ENCODE assay signal across 8 mouse cellular contexts in the genomic region with DNA sequence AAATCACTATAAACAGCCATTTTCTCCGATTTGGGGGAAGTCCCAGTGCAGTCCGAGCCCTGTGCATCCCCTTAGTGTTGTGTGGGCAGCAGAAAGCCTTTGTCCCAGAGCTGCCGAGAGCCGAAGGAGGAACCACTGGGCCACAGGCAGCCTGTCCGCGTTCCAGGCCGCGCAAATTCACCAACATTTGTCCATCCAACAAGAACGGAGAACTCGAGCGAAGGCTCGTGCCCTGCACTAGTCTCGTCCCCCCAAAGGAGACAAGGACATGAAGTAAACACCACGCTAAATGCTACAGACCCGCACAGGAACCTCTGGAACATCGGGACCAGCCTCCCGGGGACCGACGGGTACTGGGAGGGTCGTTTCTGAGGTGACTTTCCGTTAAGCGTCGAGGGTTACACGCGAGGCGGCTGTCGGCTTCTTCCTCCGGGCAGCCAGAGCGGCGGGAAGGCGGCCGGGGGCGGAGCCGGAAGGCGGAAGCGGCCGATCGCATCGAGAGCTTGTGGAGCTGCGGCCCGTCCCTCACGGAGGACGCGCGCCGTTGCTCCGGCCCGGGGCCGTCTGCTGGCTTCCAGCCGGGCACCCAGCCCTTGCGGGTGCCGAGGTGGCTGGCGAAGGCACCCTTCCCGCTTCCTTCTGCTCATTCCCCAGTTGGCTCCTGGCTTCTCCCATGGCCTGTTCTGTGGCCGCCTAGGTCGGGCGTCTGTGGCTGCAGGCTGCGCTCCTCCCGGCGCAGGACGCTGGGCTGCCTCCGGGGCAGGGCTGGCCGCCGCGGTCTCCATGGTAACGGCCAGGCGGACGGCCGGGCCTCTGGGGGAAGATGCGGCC. TPM values are rescaled to one million over a fixed set of nuclear protein-coding genes. Genes with fewer than 3 reads are reported as not detected.
DNase-seq lines count a peak whose midpoint lies in the region; ATAC-seq and TF ChIP-seq lines count a peak whose summit lies in the region.

A gene (plus strand): TSS at position 250 of the 831 bp plus-strand sequence.

- H3K9me3 ChIP-seq in heart, embryonic 15.5 days (replicated peaks), result no peaks in the 10 kb centered on the region
- H3K9me3 ChIP-seq in liver, embryonic 14.5 days (ENCODE audit: control insufficient read depth, low read length), result no peaks in the 10 kb centered on the region
- no peaks in the 10 kb centered on the region for H3K9me3 ChIP-seq in neural tube, embryonic 11.5 days (ENCODE audit: control insufficient read depth, low read length)
- H3K9me3 ChIP-seq in stomach, postnatal 0 days (ENCODE audit: control insufficient read depth, low read length), result no peaks in the 10 kb centered on the region

- H3K27me3 ChIP-seq in heart, embryonic 15.5 days, result no peaks in the 10 kb centered on the region
- no peaks in the 10 kb centered on the region for H3K27me3 ChIP-seq in liver, embryonic 14.5 days (ENCODE audit: control insufficient read depth, insufficient read depth, low read length)
- H3K27me3 ChIP-seq in neural tube, embryonic 11.5 days (ENCODE audit: control insufficient read depth, insufficient read depth, low read length), result no peaks in the 10 kb centered on the region
- no peaks in the 10 kb centered on the region for H3K27me3 ChIP-seq in stomach, postnatal 0 days (ENCODE audit: control insufficient read depth, insufficient read depth, low read length)

- H3K36me3 ChIP-seq in heart, embryonic 15.5 days, result peaks cover 16% of the 10 kb centered on the region
- peaks cover 8% of the 10 kb centered on the region for H3K36me3 ChIP-seq in liver, embryonic 14.5 days (replicated peaks; ENCODE audit: control insufficient read depth, insufficient read depth, low read depth)
- no peaks in the 10 kb centered on the region for H3K36me3 ChIP-seq in neural tube, embryonic 11.5 days (ENCODE audit: control insufficient read depth, insufficient read depth, low read length)
- H3K36me3 ChIP-seq in stomach, postnatal 0 days (ENCODE audit: control insufficient read depth, insufficient read depth, low read length), result no peaks in the 10 kb centered on the region

- no peaks in the 10 kb centered on the region for H3K4me1 ChIP-seq in brown adipose tissue, adult 24 weeks (ENCODE audit: control insufficient read depth, insufficient read depth, insufficient read length, low read length)
- H3K4me1 ChIP-seq in heart, embryonic 15.5 days (replicated peaks), result peaks cover 11% of the 10 kb centered on the region; the same call in 1 of the 2 replicates
- peaks cover 6 to 12% of the 10 kb centered on the region in 2 experiments for H3K4me1 ChIP-seq in liver, embryonic 14.5 days (replicated peaks; ENCODE audit: control insufficient read depth in 2 of 2, insufficient read depth in 2 of 2, low read length in 1 of 2)
- 0 out of 2 replicates have a peak, but pooled peaks cover 3% of the 10 kb centered on the region for H3K4me1 ChIP-seq in neural tube, embryonic 11.5 days (ENCODE audit: control insufficient read depth, insufficient read depth, low read length)
- no peaks in the 10 kb centered on the region for H3K4me1 ChIP-seq in stomach, postnatal 0 days (replicated peaks; ENCODE audit: control insufficient read depth, insufficient read depth)

- peak within 1 kb of the TSS; percentile 87 for H3K4me3 ChIP-seq in brown adipose tissue, adult 24 weeks (ENCODE audit: insufficient read depth, low read depth, low read length)
- peak within 1 kb of the TSS; percentile 97 for H3K4me3 ChIP-seq in heart, embryonic 15.5 days
- peak within 1 kb of the TSS; percentile 91 to 94 for H3K4me3 ChIP-seq in liver, embryonic 14.5 days (ENCODE audit: insufficient read depth in 1 of 2, low read depth in 2 of 2, low read length in 2 of 2)
- H3K4me3 ChIP-seq in neural tube, embryonic 11.5 days (ENCODE audit: low read depth, low read length), result peak within 1 kb of the TSS; percentile 77
- peak within 1 kb of the TSS; percentile 83 for H3K4me3 ChIP-seq in stomach, postnatal 0 days (ENCODE audit: low read depth, low read length)

- peak within 1 kb of the TSS; percentile 93 for H3K27ac ChIP-seq in brown adipose tissue, adult 24 weeks (replicated peaks; ENCODE audit: low read depth, low read length)
- peak within 1 kb of the TSS; percentile 96 for H3K27ac ChIP-seq in heart, embryonic 15.5 days
- H3K27ac ChIP-seq in liver, embryonic 14.5 days, result peak within 1 kb of the TSS; percentile 77
- peak within 1 kb of the TSS; percentile 96 for H3K27ac ChIP-seq in neural tube, embryonic 11.5 days (ENCODE audit: low read depth, low read length)
- H3K27ac ChIP-seq in stomach, postnatal 0 days (replicated peaks), result peak within 1 kb of the TSS; percentile 94

- peak; percentile 86 for DNase-seq in CD4-positive, CD25-positive, alpha-beta regulatory T cell, adult 2 months (ENCODE audit: low read depth, low spot score)
- peak; percentile 59 for DNase-seq in fibroblast of lung, adult 2 months (ENCODE audit: low read depth)
- DNase-seq in kidney, postnatal 25 days, result peak; percentile 83 to 93
- DNase-seq in liver, embryonic 14.5 days (ENCODE audit: low read depth in 3 of 3, low spot score in 3 of 3), result peak; percentile 65 to 70 (median 65)
- DNase-seq in neural tube, embryonic 11.5 days (ENCODE audit: low spot score), result peak; percentile 91
- peak; percentile 90 for DNase-seq in stomach, postnatal 0 days (ENCODE audit: low spot score)

- TF ChIP-seq EP300 in liver, embryonic 14.5 days (IDR thresholded peaks at IDR 0.05; ENCODE audit: low read depth), result peak; percentile 43
- TF ChIP-seq EP300 in stomach, postnatal 0 days (optimal IDR thresholded peaks at IDR 0.05), result no peak

- TF ChIP-seq CTCF in liver, embryonic 14.5 days (IDR thresholded peaks at IDR 0.05; ENCODE audit: low read depth), result no peak
- no peak for TF ChIP-seq CTCF in stomach, postnatal 0 days (IDR thresholded peaks at IDR 0.05; ENCODE audit: low read depth)

- WGBS in heart, embryonic 15.5 days, result under 1% methylated on average over 69 of the region's 70 CpGs
- under 1% methylated on average over 70 of the region's 70 CpGs for WGBS in liver, embryonic 14.5 days (ENCODE audit: insufficient replicate concordance)
- WGBS in neural tube, embryonic 11.5 days, result under 1% methylated on average over 70 of the region's 70 CpGs
- WGBS in stomach, postnatal 0 days, result under 1% methylated on average over 70 of the region's 70 CpGs

- peak; percentile 95 for ATAC-seq in heart, embryonic 15.5 days (replicated peaks; ENCODE audit: insufficient number of reproducible peaks, insufficient read depth, low FRiP score, low read depth)
- ATAC-seq in liver, embryonic 14.5 days (ENCODE audit: insufficient read depth), result peak; percentile 97
- peak; percentile 97 for ATAC-seq in neural tube, embryonic 11.5 days (ENCODE audit: insufficient read depth, low FRiP score, low TSS enrichment)
- ATAC-seq in stomach, postnatal 0 days (ENCODE audit: low FRiP score, low TSS enrichment), result peak; percentile 97

- peak within 1 kb of the TSS; percentile 84 for H3K9ac ChIP-seq in heart, embryonic 15.5 days
- H3K9ac ChIP-seq in liver, embryonic 14.5 days (replicated peaks), result peak within 1 kb of the TSS; percentile 94
- peak within 1 kb of the TSS; percentile 81 for H3K9ac ChIP-seq in neural tube, embryonic 11.5 days (ENCODE audit: low read length)
- peak within 1 kb of the TSS; percentile 75 for H3K9ac ChIP-seq in stomach, postnatal 0 days (ENCODE audit: low read length)

- H3K4me2 ChIP-seq in heart, embryonic 15.5 days, result peak within 1 kb of the TSS; percentile 85
- peak within 1 kb of the TSS; percentile 97 for H3K4me2 ChIP-seq in liver, embryonic 14.5 days (ENCODE audit: low read depth)
- peak within 1 kb of the TSS; percentile 48 for H3K4me2 ChIP-seq in neural tube, embryonic 11.5 days (ENCODE audit: low read depth)
- H3K4me2 ChIP-seq in stomach, postnatal 0 days (replicated peaks; ENCODE audit: low read depth), result peak within 1 kb of the TSS; percentile 56

RNA-seq across cellular contexts. Expression of the gene that starts here (rescaled TPM):
- 5.4 and 7.1 TPM in 2 replicates for polyA plus RNA-seq in brown adipose tissue, adult 24 weeks (2012; ENCODE audit: insufficient read depth, insufficient read length, missing spikeins)
- 12.8 and 18.2 TPM in 2 replicates for polyA plus RNA-seq in heart, embryonic 15.5 days (2015; fragmentation: Nextera tagmentation; extraction: Ambion mirVana)
- polyA plus RNA-seq in liver, embryonic 14.5 days (2012; rRNA removed), result 1.9 and 3.0 TPM in 2 replicates
- 5.9 TPM in 2 replicates for polyA plus RNA-seq in liver, embryonic 14.5 days (2014; fragmentation: Nextera tagmentation; extraction: Ambion mirVana)
- polyA plus RNA-seq in neural tube, embryonic 11.5 days (2014; fragmentation: Nextera tagmentation; extraction: Ambion mirVana), result 46.3 and 47.9 TPM in 2 replicates
- 10.6 and 11.2 TPM in 2 replicates for polyA plus RNA-seq in stomach, postnatal 0 days (2015; fragmentation: Nextera tagmentation; extraction: Ambion mirVana)

Comparison
In these comparisons a context has a peak if more than half of its experiments do, and no peak if none do; other contexts are left out.
1. Peak in every context shown above with its lines: DNase-seq, ATAC-seq, H3K4me3 ChIP-seq and H3K27ac ChIP-seq.